Mouse (Mus musculus): ENCODE measurements around the gene Spry1.

The Spry1 gene

GRCm38 (mm10) chr3:37641796-37642680 is 2.3 kb downstream of the Spry1 start:
- DNase-seq (ENCODE audit: low spot score): no peak

- no peak for DNase-seq (ENCODE audit: low spot score)
Measured at GRCm38 (mm10) chr3:37642681-37643214, 3.0 kb downstream of the Spry1 start.

- DNase-seq (ENCODE audit: low spot score): no peak
Measured at GRCm38 (mm10) chr3:37643411-37643810, 3.7 kb downstream of the Spry1 start.

- DNase-seq (ENCODE audit: low spot score): no peak
Measured at GRCm38 (mm10) chr3:37643903-37644302, 4.2 kb downstream of the Spry1 start.

GRCm38 (mm10) chr3:37645061-37645460 is 5.3 kb downstream of the Spry1 start:
- no peak for DNase-seq (ENCODE audit: low spot score)

GRCm38 (mm10) chr3:37646221-37646620 is 6.5 kb downstream of the Spry1 start:
- no peak for DNase-seq (ENCODE audit: low spot score)

GRCm38 (mm10) chr3:37647225-37647624 is 7.5 kb downstream of the Spry1 start:
- no peak for DNase-seq (ENCODE audit: low spot score)

GRCm38 (mm10) chr3:37648244-37648643 is 8.5 kb downstream of the Spry1 start:
- DNase-seq (ENCODE audit: low spot score): no peak

GRCm38 (mm10) chr3:37649281-37649680 is 9.5 kb downstream of the Spry1 start:
- DNase-seq (ENCODE audit: low spot score): no peak

GRCm38 (mm10) chr3:37652537-37652936 is 12.8 kb downstream of the Spry1 start:
- no peak for DNase-seq (ENCODE audit: low spot score)

GRCm38 (mm10) chr3:37653935-37654729 is 14.4 kb downstream of the Spry1 start:
- DNase-seq (ENCODE audit: low spot score): peak; percentile 26

GRCm38 (mm10) chr3:37654787-37655186 is 15.0 kb downstream of the Spry1 start:
- no peak for DNase-seq (ENCODE audit: low spot score)

- peak; percentile 18 for DNase-seq (ENCODE audit: low spot score)
Measured at GRCm38 (mm10) chr3:37655933-37656633, 16.3 kb downstream of the Spry1 start.

GRCm38 (mm10) chr3:37657009-37657408 is 17.3 kb downstream of the Spry1 start:
- DNase-seq (ENCODE audit: low spot score): no peak

GRCm38 (mm10) chr3:37658155-37658554 is 18.4 kb downstream of the Spry1 start:
- no peak for DNase-seq (ENCODE audit: low spot score)

GRCm38 (mm10) chr3:37659621-37660020 is 19.9 kb downstream of the Spry1 start:
- DNase-seq (ENCODE audit: low spot score): no peak

GRCm38 (mm10) chr3:37666291-37667118 is 26.8 kb downstream of the Spry1 start:
- DNase-seq (ENCODE audit: low spot score): no peak

- DNase-seq (ENCODE audit: low spot score): no peak
Measured at GRCm38 (mm10) chr3:37667119-37667467, 27.3 kb downstream of the Spry1 start.

- DNase-seq (ENCODE audit: low spot score): no peak
Measured at GRCm38 (mm10) chr3:37667736-37668135, 28.0 kb downstream of the Spry1 start.

GRCm38 (mm10) chr3:37668652-37669051 is 28.9 kb downstream of the Spry1 start:
- DNase-seq (ENCODE audit: low spot score): no peak

- DNase-seq (ENCODE audit: low spot score): no peak
Measured at GRCm38 (mm10) chr3:37669100-37669499, 29.4 kb downstream of the Spry1 start.

Measured in T-cell, adult 2 months (primary cell).